10 mouse cellular contexts compared by ENCODE assay signal in genomic region chr8:104393767-104394166, GRCm38 (mm10). TPM values are rescaled to one million over a fixed set of nuclear protein-coding genes. Genes with fewer than 3 reads are reported as not detected.
A peak's percentile ranks its signal among the peaks of the same experiment; 100 is the strongest.
DNase-seq lines count a peak whose midpoint lies in the region; ATAC-seq and TF ChIP-seq lines count a peak whose summit lies in the region.
"Had no signal": no experiment of that assay in that cellular context is flagged by ENCODE, and none has a peak within 500 bp of the region (broad histone marks: within the 10 kb centered on the region; RNA-seq: fewer than 3 reads in every experiment).

No protein-coding gene starts in this region.

- H3K36me3 ChIP-seq in kidney, postnatal 0 days (ENCODE audit: insufficient read depth, low read length) = no peaks in the 10 kb centered on the region
- H3K36me3 ChIP-seq in forebrain, embryonic 13.5 days (ENCODE audit: poor library complexity, severe bottlenecking) = no peaks in the 10 kb centered on the region
- no peaks in the 10 kb centered on the region for H3K36me3 ChIP-seq in small intestine, adult 2 months (ENCODE audit: control insufficient read depth, insufficient read depth, low read length)
- H3K36me3 ChIP-seq: G1E had no signal

- H3K9ac ChIP-seq in kidney, postnatal 0 days (ENCODE audit: low read depth, low read length) = no peak overlapping the region
- H3K9ac ChIP-seq in forebrain, embryonic 13.5 days = peak overlapping the region; percentile 90

- H3K9me3 ChIP-seq in kidney, postnatal 0 days (replicated peaks; ENCODE audit: low read length) = no peaks in the 10 kb centered on the region; the same call in 1 of the 2 replicates
- H3K9me3 ChIP-seq in forebrain, embryonic 13.5 days (replicated peaks) = peaks cover 5% of the 10 kb centered on the region; the same call in 1 of the 2 replicates

- WGBS in kidney, postnatal 0 days = 61% methylated on average over 6 of the region's 6 CpGs
- 86% methylated on average over 6 of the region's 6 CpGs for WGBS in forebrain, embryonic 13.5 days
- WGBS in lung, adult 2 months = 70% methylated on average over 6 of the region's 6 CpGs
- 44% methylated on average over 6 of the region's 6 CpGs for WGBS in small intestine, adult 2 months

- H3K4me1 ChIP-seq in kidney, postnatal 0 days (replicated peaks; ENCODE audit: insufficient read depth, low read length) = peaks cover 9% of the 10 kb centered on the region
- H3K4me1 ChIP-seq in forebrain, embryonic 13.5 days = peaks cover 17% of the 10 kb centered on the region
- H3K4me1 ChIP-seq in lung, adult 2 months (ENCODE audit: control insufficient read depth, insufficient read depth, low read length) = 0 out of 2 replicates have a peak, but pooled peaks cover 2% of the 10 kb centered on the region
- H3K4me1 ChIP-seq in small intestine, adult 2 months (ENCODE audit: control insufficient read depth, insufficient read depth, insufficient read length, low read length) = peaks cover 17% of the 10 kb centered on the region

- H3K27me3 ChIP-seq in kidney, postnatal 0 days (ENCODE audit: insufficient read depth, low read length) = no peaks in the 10 kb centered on the region
- no peaks in the 10 kb centered on the region for H3K27me3 ChIP-seq in forebrain, embryonic 13.5 days
- no peaks in the 10 kb centered on the region for H3K27me3 ChIP-seq in small intestine, adult 2 months (ENCODE audit: control insufficient read depth, insufficient read depth, low read length)

- H3K27ac ChIP-seq in kidney, postnatal 0 days = no peak overlapping the region
- H3K27ac ChIP-seq in forebrain, embryonic 13.5 days = no peak overlapping the region
- peak overlapping the region; percentile 65; the same call in 1 of the 2 replicates for H3K27ac ChIP-seq in small intestine, adult 2 months (ENCODE audit: insufficient read depth, low read depth, low read length)

- DNase-seq in kidney, postnatal 0 days (ENCODE audit: low spot score) = no peak
- no peak for DNase-seq in kidney, postnatal 14 days
- peak; percentile 46 for DNase-seq in lung, adult 2 months
- DNase-seq in embryo, embryonic 10 days (ENCODE audit: low spot score) = no peak
- DNase-seq in layer of hippocampus, adult 11-12 months (ENCODE audit: low spot score) = no peak
- DNase-seq: kidney, adult 11 months had no signal

- TF ChIP-seq POLR2A in lung, adult 2 months (IDR thresholded peaks at IDR 0.05; ENCODE audit: borderline replicate concordance, extremely low read depth, low read depth, low read length) = no peak
- TF ChIP-seq POLR2A in small intestine, adult 2 months (IDR thresholded peaks at IDR 0.05; ENCODE audit: low read depth, low read length) = no peak

- no peak for ATAC-seq in kidney, postnatal 0 days (replicated peaks; ENCODE audit: low FRiP score, low read depth)
- no peak for ATAC-seq in forebrain, embryonic 13.5 days
- ATAC-seq in inflammation-experienced regulatory T-cells, adult 6 months = no peak

- TF ChIP-seq CTCF in kidney, postnatal 0 days (IDR thresholded peaks at IDR 0.05; ENCODE audit: low read depth) = no peak
- no peak for TF ChIP-seq CTCF in lung, adult 2 months (IDR thresholded peaks at IDR 0.05; ENCODE audit: insufficient read depth, low read length)
- no peak for TF ChIP-seq CTCF in small intestine, adult 2 months (IDR thresholded peaks at IDR 0.05; ENCODE audit: extremely low read depth, insufficient read length, insufficient replicate concordance, low read depth, low read length)

- H3K4me3 ChIP-seq in kidney, postnatal 0 days (replicated peaks; ENCODE audit: low read depth, low read length) = peak overlapping the region; percentile 87; the same call in 1 of the 2 replicates
- H3K4me3 ChIP-seq in forebrain, embryonic 13.5 days = peak overlapping the region; percentile 83
- H3K4me3 ChIP-seq in lung, adult 2 months (replicated peaks; ENCODE audit: extremely low read depth, low read depth, low read length) = no peak overlapping the region
- peak overlapping the region; percentile 15; the same call in 1 of the 2 replicates for H3K4me3 ChIP-seq in small intestine, adult 2 months (ENCODE audit: low read depth, low read length)

- peak overlapping the region; percentile 97; the same call in 1 of the 2 replicates for H3K4me2 ChIP-seq in kidney, postnatal 0 days (ENCODE audit: low read length)
- H3K4me2 ChIP-seq in forebrain, embryonic 13.5 days = peak overlapping the region; percentile 96

RNA-seq across cellular contexts. Expression of gene Cmtm4, which starts 1.8 kb away (rescaled TPM):
- polyA plus RNA-seq in kidney, postnatal 0 days (2015; fragmentation: Nextera tagmentation; extraction: Ambion mirVana) = 4.5 and 4.7 TPM in 2 replicates
- 2.6 TPM in 2 replicates for polyA plus RNA-seq in forebrain, embryonic 13.5 days (2015; fragmentation: Nextera tagmentation; extraction: Ambion mirVana)
- 14.9 and 22.4 TPM in 2 replicates for polyA plus RNA-seq in lung, adult 2 months (2012; rRNA removed)
- 13.0 and 25.6 TPM in 2 replicates for polyA plus RNA-seq in small intestine, adult 2 months (2012; rRNA removed)
- under 1 TPM; 0.32 to 0.78 (median 0.64) TPM for polyA plus RNA-seq in inflammation-experienced regulatory T-cells, adult 6 months (2017; shearing (Covaris generic))
- polyA plus RNA-seq: G1E had no signal

RNA-seq across cellular contexts. Expression of gene Dync1li2, which starts 49.1 kb away (rescaled TPM):
- polyA plus RNA-seq in kidney, postnatal 0 days (2015; fragmentation: Nextera tagmentation; extraction: Ambion mirVana) = 34.4 and 37.5 TPM in 2 replicates
- polyA plus RNA-seq in forebrain, embryonic 13.5 days (2015; fragmentation: Nextera tagmentation; extraction: Ambion mirVana) = 108 and 109 TPM in 2 replicates
- 20.2 and 32.1 TPM in 2 replicates for polyA plus RNA-seq in lung, adult 2 months (2012; rRNA removed)
- polyA plus RNA-seq in small intestine, adult 2 months (2012; rRNA removed) = 3.9 and 4.4 TPM in 2 replicates
- 10 to 100 TPM; 23.7 to 32.8 (median 31.2) TPM for polyA plus RNA-seq in inflammation-experienced regulatory T-cells, adult 6 months (2017; shearing (Covaris generic))

RNA-seq across cellular contexts. Expression of gene Cmtm3, which starts 54.6 kb away (rescaled TPM):
- 125 and 132 TPM in 2 replicates for polyA plus RNA-seq in kidney, postnatal 0 days (2015; fragmentation: Nextera tagmentation; extraction: Ambion mirVana)
- polyA plus RNA-seq in forebrain, embryonic 13.5 days (2015; fragmentation: Nextera tagmentation; extraction: Ambion mirVana) = 31.6 and 36.1 TPM in 2 replicates
- 154 and 173 TPM in 2 replicates for polyA plus RNA-seq in lung, adult 2 months (2012; rRNA removed)
- 21.3 and 23.8 TPM in 2 replicates for polyA plus RNA-seq in small intestine, adult 2 months (2012; rRNA removed)
- polyA plus RNA-seq in inflammation-experienced regulatory T-cells, adult 6 months (2017; shearing (Covaris generic)) = 10 to 100 TPM; 14.7 to 21.3 (median 17.4) TPM
